Mouse (Mus musculus) stomach, postnatal 0 days (tissue): ENCODE data around the gene Stard5. TPM values are rescaled to one million over a fixed set of nuclear protein-coding genes. Genes with fewer than 3 reads are reported as not detected.

Experiments used
- ATAC-seq: fragments of 200-750 bp; cut with Nextera tagmentation; 2 replicates; pipeline ENCODE4 v1.8.0; 2017; ENCODE audit not compliant: low FRiP score, low TSS enrichment
- DNase-seq: peaks from one replicate; pipeline ENCODE4 v3.0.0-alpha.2; 2016; ENCODE audit warnings: low spot score
- H3K27ac ChIP-seq: fragments of 300-500 bp; sonication (generic); replicated peaks from 2 replicates; pipeline ENCODE4 v1.5.1; 2014; ENCODE audit warnings: mild to moderate bottlenecking, control low read depth
- H3K27me3 ChIP-seq: fragments of 300-500 bp; sonication (generic); 2 replicates; pipeline ENCODE4 v1.6.1; 2014; ENCODE audit warnings: low read length; ENCODE audit not compliant: control insufficient read depth, insufficient read depth
- H3K36me3 ChIP-seq: fragments of 300-500 bp; sonication (generic); 2 replicates; pipeline ENCODE4 v1.6.1; 2014; ENCODE audit warnings: low read length, mixed read lengths; ENCODE audit not compliant: control insufficient read depth, insufficient read depth
- H3K4me1 ChIP-seq: fragments of 300-500 bp; sonication (generic); replicated peaks from 2 replicates; pipeline ENCODE4 v1.6.1; 2014; ENCODE audit warnings: antibody characterized with exemption; ENCODE audit not compliant: control insufficient read depth, insufficient read depth
- H3K4me2 ChIP-seq: fragments of 300-500 bp; sonication (generic); replicated peaks from 2 replicates; pipeline ENCODE4 v1.6.1; 2014; ENCODE audit warnings: low read depth, mild to moderate bottlenecking, control low read depth, moderate library complexity
- H3K4me3 ChIP-seq: fragments of 300-500 bp; sonication (generic); 2 replicates; pipeline ENCODE4 v1.5.1; 2014; ENCODE audit warnings: low read depth, low read length, control low read depth
- H3K9ac ChIP-seq: fragments of 300-500 bp; sonication (generic); 2 replicates; pipeline ENCODE4 v1.6.1; 2014; ENCODE audit warnings: mild to moderate bottlenecking, low read length, control low read depth, mixed read lengths
- H3K9me3 ChIP-seq: fragments of 300-500 bp; sonication (generic); 2 replicates; pipeline ENCODE4 v1.6.1; 2016; ENCODE audit warnings: low read length; ENCODE audit not compliant: control insufficient read depth
- CTCF ChIP-seq: IDR thresholded peaks from 2 replicates; pipeline ENCODE4 v1.5.1; 2016; ENCODE audit warnings: antibody characterized with exemption, low read depth, mild to moderate bottlenecking, moderate library complexity
- EP300 ChIP-seq: optimal IDR thresholded peaks from 2 replicates; pipeline ENCODE3; 2016; ENCODE audit warnings: antibody characterized with exemption
- WGBS: fragments of 180-500 bp; shearing (Covaris S2); extraction: QIAGEN DNeasy Blood & Tissue Kit; methylation state at CpG from one replicate; pipeline ENCODE4 v1.1.7; 2014; 5-methylcytosine and 5-hydroxymethylcytosine counted together
- polyA plus RNA-seq: library from polyadenylated mRNA; unstranded; fragments of >200 nt; fragmentation: Nextera tagmentation; extraction: Ambion mirVana; gene quantifications from 2 replicates; pipeline ENCODE4 v1.2.1, GENCODE M21; 2015

Gene Stard5
- polyA plus RNA-seq, 1 experiment from 2014 or later: 34.1 TPM

- Histone ChIP-seq H3K36me3 (no peaks in the 10 kb centered on the region), H3K27ac (no peak overlapping the region), H3K9ac (no peak overlapping the region), H3K4me3 (no peak overlapping the region), H3K27me3 (no peaks in the 10 kb centered on the region), H3K9me3 (no peaks in the 10 kb centered on the region), H3K4me2 (no peak overlapping the region), H3K4me1 (no peaks in the 10 kb centered on the region)
- no peak for ATAC-seq
- 65% methylated on average over 8 of the region's 8 CpGs for WGBS
- TF ChIP-seq CTCF (peak; percentile 74), EP300 (no peak)
- peak; percentile 73 for DNase-seq
These were observed 31.9 kb upstream of the Stard5 start for GRCm38 (mm10) chr7:83599913-83600286.

GRCm38 (mm10) chr7:83604180-83604944, 27.4 kb upstream of the Stard5 start:
- DNase-seq (no peak), ATAC-seq (no peak)
- WGBS: 92% methylated on average over 7 of the region's 7 CpGs
- no peaks in the 10 kb centered on the region for H3K27me3 ChIP-seq
- H3K36me3 ChIP-seq: no peaks in the 10 kb centered on the region
- no peak for TF ChIP-seq EP300
- no peak for TF ChIP-seq CTCF
- no peak overlapping the region for H3K9ac ChIP-seq
- H3K9me3 ChIP-seq: no peaks in the 10 kb centered on the region
- no peak overlapping the region for H3K4me3 ChIP-seq
- H3K4me1 ChIP-seq: no peaks in the 10 kb centered on the region
- no peak overlapping the region for H3K27ac ChIP-seq
- no peak overlapping the region for H3K4me2 ChIP-seq

- Histone ChIP-seq H3K4me1 (no peaks in the 10 kb centered on the region), H3K4me3 (no peak overlapping the region), H3K27me3 (no peaks in the 10 kb centered on the region), H3K4me2 (no peak overlapping the region), H3K36me3 (no peaks in the 10 kb centered on the region), H3K9me3 (no peaks in the 10 kb centered on the region), H3K9ac (no peak overlapping the region), H3K27ac (no peak overlapping the region)
- TF ChIP-seq EP300 (no peak), CTCF (no peak)
- DNase-seq (no peak), ATAC-seq (no peak)
- 93% methylated on average over 2 of the region's 2 CpGs for WGBS
These were observed 25.0 kb upstream of the Stard5 start for GRCm38 (mm10) chr7:83606796-83607195.

DNA sequence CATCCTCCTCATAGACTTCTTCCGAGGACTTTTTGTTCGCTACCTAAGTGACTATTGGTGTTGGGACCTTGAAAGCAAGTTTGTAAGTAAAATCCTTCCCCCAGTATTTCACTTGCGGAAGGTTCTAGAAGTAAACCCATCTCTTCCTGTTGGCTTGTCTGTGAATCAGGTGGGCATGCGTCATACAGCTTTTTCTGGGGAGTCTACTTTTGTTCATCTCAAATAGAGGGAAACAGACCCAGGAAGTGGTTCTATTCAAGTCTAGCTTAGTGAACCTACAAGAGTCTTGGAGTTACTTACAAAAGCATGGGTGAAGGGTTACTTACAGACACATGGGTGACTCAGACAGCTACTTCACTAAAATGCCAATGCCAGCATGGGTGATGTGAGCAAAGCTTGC, 21.9 kb upstream of the Stard5 start:
- Histone ChIP-seq H3K9me3 (no peaks in the 10 kb centered on the region), H3K4me1 (no peaks in the 10 kb centered on the region), H3K27me3 (no peaks in the 10 kb centered on the region), H3K4me2 (no peak overlapping the region), H3K27ac (no peak overlapping the region), H3K9ac (no peak overlapping the region), H3K4me3 (no peak overlapping the region), H3K36me3 (no peaks in the 10 kb centered on the region)
- no peak for TF ChIP-seq CTCF
- no peak for TF ChIP-seq EP300
- WGBS: 97% methylated on average over 4 of the region's 4 CpGs
- no peak for DNase-seq
- no peak for ATAC-seq

DNA sequence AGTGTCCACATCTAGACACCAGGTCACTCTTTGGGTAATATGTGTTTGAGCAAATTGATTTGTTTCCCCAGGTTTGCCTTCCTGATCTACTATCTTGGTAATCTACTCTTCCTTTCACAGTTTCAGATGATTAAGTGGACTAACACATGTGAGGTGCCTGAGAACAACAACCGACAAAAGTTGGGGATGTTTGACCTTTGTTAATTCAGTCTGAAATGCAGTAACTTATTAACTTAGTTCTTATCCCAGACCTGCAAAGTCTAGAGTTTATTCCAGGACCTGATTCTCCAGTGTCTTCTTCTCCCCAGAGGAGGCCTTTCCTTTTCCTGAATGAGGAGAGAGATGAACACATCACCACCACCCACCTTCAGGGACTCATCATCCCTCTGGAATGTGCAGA, 19.9 kb upstream of the Stard5 start:
- no peak for DNase-seq
- Histone ChIP-seq H3K9me3 (no peaks in the 10 kb centered on the region), H3K4me3 (no peak overlapping the region), H3K27me3 (no peaks in the 10 kb centered on the region), H3K27ac (no peak overlapping the region), H3K4me2 (no peak overlapping the region), H3K4me1 (no peaks in the 10 kb centered on the region), H3K36me3 (no peaks in the 10 kb centered on the region), H3K9ac (no peak overlapping the region)
- no peak for ATAC-seq
- WGBS: 58% methylated on average over 1 of the region's 1 CpGs
- TF ChIP-seq CTCF: no peak
- no peak for TF ChIP-seq EP300

- Histone ChIP-seq H3K36me3 (no peaks in the 10 kb centered on the region), H3K27me3 (no peaks in the 10 kb centered on the region), H3K27ac (no peak overlapping the region), H3K4me2 (no peak overlapping the region), H3K9ac (no peak overlapping the region), H3K9me3 (no peaks in the 10 kb centered on the region), H3K4me3 (no peak overlapping the region), H3K4me1 (no peaks in the 10 kb centered on the region)
- no peak for DNase-seq
- no peak for ATAC-seq
- WGBS: 88% methylated on average over 3 of the region's 3 CpGs
- TF ChIP-seq CTCF (no peak), EP300 (no peak)
These were observed 16.5 kb upstream of the Stard5 start for GRCm38 (mm10) chr7:83615272-83615671.
